Mouse (Mus musculus): ENCODE measurements at regions not wholly inside any gene's neighbourhood (a gene's known extent, or its start where the extent isn't known, plus 50 kb on each side); places are given as distances from the start of the nearest gene placed in this dataset. TPM values are rescaled to one million over a fixed set of nuclear protein-coding genes. Genes with fewer than 3 reads are reported as not detected.

DNA sequence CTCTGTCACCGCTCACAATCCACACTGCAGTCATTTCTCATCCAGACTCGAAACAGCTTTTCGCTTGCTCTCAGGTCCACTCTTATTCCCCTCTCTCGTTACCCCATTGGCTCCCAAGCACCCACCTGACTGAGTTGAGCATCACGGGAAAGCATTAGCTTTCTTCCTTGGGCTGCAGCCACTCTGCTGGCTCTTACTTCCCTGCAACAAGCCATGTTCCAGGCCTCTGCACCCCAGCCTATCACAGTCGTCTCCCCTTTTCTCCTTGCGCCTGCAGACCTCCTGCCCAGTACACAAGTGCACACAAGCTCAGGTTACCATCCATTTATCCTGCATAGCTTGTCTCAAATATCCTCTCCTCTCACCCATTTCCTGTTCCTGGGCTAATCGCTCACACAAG, 88.5 kb upstream of the Tmem260 start:
- Histone ChIP-seq H3K4me3 (replicated peaks) (no peak overlapping the region), H3K36me3 (no peaks in the 10 kb centered on the region), H3K4me1 (no peaks in the 10 kb centered on the region), H3K27ac (no peak overlapping the region), H3K4me2 (no peak overlapping the region), H3K9me3 (no peaks in the 10 kb centered on the region), H3K27me3 (replicated peaks) (no peaks in the 10 kb centered on the region), H3K9ac (no peak overlapping the region)
- 65% methylated on average over 8 of the region's 8 CpGs for WGBS
- no peak for ATAC-seq (ENCODE audit: insufficient read depth, low FRiP score, low read depth)

GRCm38 (mm10) chr14:48358487-48359159, 87.3 kb upstream of the Tmem260 start:
- no peak overlapping the region for H3K27ac ChIP-seq
- ATAC-seq (ENCODE audit: insufficient read depth, low FRiP score, low read depth), result no peak
- H3K4me1 ChIP-seq, result no peaks in the 10 kb centered on the region
- H3K9me3 ChIP-seq, result no peaks in the 10 kb centered on the region
- H3K9ac ChIP-seq, result no peak overlapping the region
- no peaks in the 10 kb centered on the region for H3K36me3 ChIP-seq
- H3K4me2 ChIP-seq, result no peak overlapping the region
- no peak overlapping the region for H3K4me3 ChIP-seq (replicated peaks)
- WGBS, result 35% methylated on average over 12 of the region's 12 CpGs
- H3K27me3 ChIP-seq (replicated peaks), result no peaks in the 10 kb centered on the region

DNA sequence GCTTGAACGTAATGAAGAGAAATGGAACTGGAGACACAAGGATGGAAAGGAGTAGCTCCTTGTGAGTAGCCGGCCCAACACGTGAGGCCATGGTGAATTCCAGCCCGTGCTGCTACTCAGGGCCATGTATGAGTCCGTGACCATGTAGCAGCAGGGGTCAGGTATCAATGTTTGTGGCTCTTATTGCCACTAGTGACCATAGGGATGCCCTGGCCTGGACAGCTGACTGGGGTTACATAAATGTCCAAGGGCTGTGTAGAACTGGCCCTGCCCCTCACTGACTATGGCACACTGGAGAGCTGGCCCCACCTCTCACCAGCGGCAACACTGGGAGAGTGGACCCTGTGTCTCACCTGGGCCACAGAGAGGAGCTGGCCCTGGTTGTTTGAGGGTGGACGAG, 84.1 kb upstream of the Tmem260 start:
- Histone ChIP-seq H3K27ac (no peak overlapping the region), H3K4me3 (replicated peaks) (no peak overlapping the region), H3K9ac (no peak overlapping the region), H3K9me3 (no peaks in the 10 kb centered on the region), H3K4me1 (no peaks in the 10 kb centered on the region), H3K27me3 (replicated peaks) (no peaks in the 10 kb centered on the region), H3K4me2 (no peak overlapping the region), H3K36me3 (no peaks in the 10 kb centered on the region)
- 90% methylated on average over 7 of the region's 7 CpGs for WGBS
- ATAC-seq (ENCODE audit: insufficient read depth, low FRiP score, low read depth), result no peak

GRCm38 (mm10) chr14:48367006-48367405, 78.9 kb upstream of the Tmem260 start:
- no peaks in the 10 kb centered on the region; the same call in 1 of the 2 replicates for H3K27me3 ChIP-seq (replicated peaks)
- H3K4me3 ChIP-seq (replicated peaks), result no peak overlapping the region
- no peak overlapping the region for H3K4me2 ChIP-seq
- no peak overlapping the region for H3K27ac ChIP-seq
- no peaks in the 10 kb centered on the region for H3K9me3 ChIP-seq
- no peaks in the 10 kb centered on the region for H3K4me1 ChIP-seq
- H3K9ac ChIP-seq, result no peak overlapping the region
- WGBS, result 15% methylated on average over 7 of the region's 7 CpGs
- H3K36me3 ChIP-seq, result no peaks in the 10 kb centered on the region
- no peak for ATAC-seq (ENCODE audit: insufficient read depth, low FRiP score, low read depth)

DNA sequence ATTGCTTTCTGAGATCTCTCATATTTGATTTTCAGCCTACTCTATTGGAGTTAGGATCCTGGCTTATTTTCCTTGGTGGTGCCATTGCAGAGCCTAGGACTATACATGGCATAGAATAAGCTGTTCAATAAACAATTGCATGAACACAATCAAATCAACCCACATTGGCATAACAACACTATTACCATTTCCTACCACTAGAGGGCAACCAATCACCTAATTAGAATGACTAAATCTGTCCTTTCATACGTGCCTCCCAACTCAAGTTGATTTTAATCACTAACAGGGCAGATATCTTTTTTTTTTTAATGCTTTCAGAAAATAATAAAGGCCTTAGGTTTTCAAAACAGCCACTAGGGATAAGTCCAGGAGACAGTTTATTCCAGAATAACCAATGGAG, 75.6 kb upstream of the Tmem260 start:
- ATAC-seq (ENCODE audit: insufficient read depth, low FRiP score, low read depth), result 0 out of 2 replicates have a peak, but pooled peaks have one; percentile 10
- Histone ChIP-seq H3K4me3 (replicated peaks) (no peak overlapping the region), H3K27ac (no peak overlapping the region), H3K36me3 (no peaks in the 10 kb centered on the region), H3K9ac (no peak overlapping the region), H3K4me2 (no peak overlapping the region), H3K27me3 (replicated peaks) (no peaks in the 10 kb centered on the region; the same call in 1 of the 2 replicates), H3K4me1 (no peaks in the 10 kb centered on the region), H3K9me3 (no peaks in the 10 kb centered on the region)
- 2% methylated on average over 1 of the region's 1 CpGs for WGBS

DNA sequence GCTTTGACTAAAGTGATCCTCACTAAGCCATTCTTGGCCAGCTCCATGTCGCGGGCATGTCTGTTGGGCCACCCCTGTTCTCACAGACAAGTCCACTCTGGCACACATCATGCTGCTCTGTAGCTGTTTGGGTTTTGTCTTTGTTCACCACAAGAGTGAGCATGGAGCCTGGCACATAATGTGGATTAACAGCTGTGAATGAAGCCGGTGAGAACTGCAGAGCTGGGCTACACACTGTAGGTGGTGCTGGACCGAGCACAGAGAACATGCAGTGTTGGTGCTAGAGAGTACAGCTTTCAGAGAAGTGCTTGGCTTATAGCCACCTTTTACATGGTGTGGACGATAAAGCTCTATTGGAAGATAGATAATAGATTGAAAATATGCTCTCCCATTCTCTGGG, 74.2 kb upstream of the Tmem260 start:
- H3K27ac ChIP-seq, result no peak overlapping the region
- no peaks in the 10 kb centered on the region; the same call in 1 of the 2 replicates for H3K27me3 ChIP-seq (replicated peaks)
- peak; percentile 14; the same call in 1 of the 2 replicates for ATAC-seq (ENCODE audit: insufficient read depth, low FRiP score, low read depth)
- no peaks in the 10 kb centered on the region for H3K36me3 ChIP-seq
- H3K9ac ChIP-seq, result no peak overlapping the region
- no peak overlapping the region for H3K4me2 ChIP-seq
- H3K9me3 ChIP-seq, result no peaks in the 10 kb centered on the region
- no peak overlapping the region for H3K4me3 ChIP-seq (replicated peaks)
- 58% methylated on average over 5 of the region's 5 CpGs for WGBS
- H3K4me1 ChIP-seq, result no peaks in the 10 kb centered on the region

DNA sequence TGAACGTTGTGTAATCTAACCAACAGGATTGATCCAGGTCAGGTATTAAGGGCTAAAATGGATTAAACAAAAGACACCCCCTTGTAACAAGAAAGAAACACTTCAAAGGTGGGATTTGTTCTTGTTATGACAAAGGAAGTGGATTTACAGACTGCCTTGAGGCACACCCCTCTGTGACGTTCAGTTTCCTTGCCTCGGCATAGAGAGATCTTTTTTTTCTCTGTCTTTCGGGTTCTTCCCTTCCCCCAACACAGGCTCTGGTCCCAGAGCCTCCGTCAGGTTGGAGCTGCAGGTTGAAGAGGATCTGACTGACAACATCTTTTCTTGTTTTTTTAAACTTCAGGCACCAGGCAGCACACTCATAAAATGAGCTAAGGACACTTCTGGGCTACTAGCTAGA, 69.8 kb upstream of the Tmem260 start:
- WGBS, result 34% methylated on average over 5 of the region's 5 CpGs
- no peak overlapping the region for H3K4me3 ChIP-seq (replicated peaks)
- H3K4me1 ChIP-seq, result no peaks in the 10 kb centered on the region
- H3K27ac ChIP-seq, result no peak overlapping the region
- no peak overlapping the region for H3K4me2 ChIP-seq
- no peaks in the 10 kb centered on the region for H3K36me3 ChIP-seq
- no peak overlapping the region for H3K9ac ChIP-seq
- H3K9me3 ChIP-seq, result no peaks in the 10 kb centered on the region
- no peaks in the 10 kb centered on the region for H3K27me3 ChIP-seq (replicated peaks)
- no peak for ATAC-seq (ENCODE audit: insufficient read depth, low FRiP score, low read depth)

Small RNAs in the stretch of these regions (microRNA-seq; reads per million reads assigned to microRNA genes)
- gene Gm23881, result not detected
